Mouse (Mus musculus) layer of hippocampus, adult 2 months (tissue): ENCODE results near the gene Mark2. TPM values are rescaled to one million over a fixed set of nuclear protein-coding genes. Genes with fewer than 3 reads are reported as not detected.
"Not testable (repeated sequence)": the region's sequence is repeated elsewhere in the genome, so short reads cannot be mapped to it uniquely, and the experiment has no call there.

ENCODE experiments used
- DNase-seq, 2 experiments: peaks; one replicate each; pipeline ENCODE4 v3.0.0; 2022; ENCODE audit warnings: low spot score in 2 of 2
- H3K27ac ChIP-seq: fragments of 200-600 bp; 2 replicates; pipeline ENCODE4 v1.8.1; 2022
- H3K4me3 ChIP-seq: fragments of 200-600 bp; 2 replicates; pipeline ENCODE4 v1.8.1; 2022; ENCODE audit warnings: mild to moderate bottlenecking
- CTCF ChIP-seq: fragments of 200-600 bp; conservative IDR thresholded peaks from 2 replicates; pipeline ENCODE4 v1.8.1; 2022; ENCODE audit warnings: antibody characterized with exemption, mild to moderate bottlenecking, moderate library complexity
- long read RNA-seq, 2 experiments: library from polyadenylated mRNA; stranded (forward); transcript quantifications; one replicate each; pipeline ENCODE4 v2.0.0; 2021; ENCODE audit warnings: borderline mapping rate in 2 of 2
- total RNA-seq, 2 experiments: library from RNA; stranded (reverse); gene quantifications; 2 replicates each; pipeline ENCODE4 v1.2.3; 2021

The Mark2 gene
- 100 to 1,000 TPM; 119 to 127 TPM for total RNA-seq
- long read RNA-seq, experiment 1, full-length matches to known transcripts: 58 of 90 reads
- long read RNA-seq, experiment 1, partial matches to known transcripts: 6 of 90 reads
- long read RNA-seq, experiment 1, other reads (novel, unspliced or antisense): 26 of 90 reads
- long read RNA-seq, experiment 2, full-length matches to known transcripts: 118 of 150 reads
- long read RNA-seq, experiment 2, partial matches to known transcripts: 7 of 150 reads
- long read RNA-seq, experiment 2, other reads (novel, unspliced or antisense): 25 of 150 reads

GRCm38 (mm10) chr19:7341512-7342397 is at the start of gene Mark2:
Gene Mark2 (minus strand): TSS chr19:7341860.
- no peak for TF ChIP-seq CTCF
- peak; percentile 98 to 99 for DNase-seq
- H3K27ac ChIP-seq: peak within 1 kb of the TSS; percentile 95
- peak within 1 kb of the TSS; percentile 74 for H3K4me3 ChIP-seq

DNA sequence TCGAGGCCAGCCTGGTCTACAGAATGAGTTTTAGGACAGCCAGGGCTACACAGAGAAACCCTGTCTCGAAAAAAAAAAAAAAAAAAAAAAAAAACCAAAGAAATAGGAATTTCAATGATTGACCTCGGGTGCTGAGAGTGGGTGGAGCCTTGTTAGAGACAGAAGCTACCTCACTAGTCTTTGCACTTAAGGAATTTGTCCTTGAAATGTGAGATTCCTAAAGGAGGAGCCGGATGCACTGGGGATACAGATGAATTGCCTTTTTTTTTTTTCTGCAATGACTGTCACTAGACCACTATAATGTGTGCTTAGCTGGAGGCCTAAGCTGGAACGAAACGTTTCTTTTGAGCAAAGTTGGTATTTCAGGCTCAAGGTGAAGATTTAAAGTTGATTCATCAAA is 46.8 kb upstream of the Mark2 start:
- H3K4me3 ChIP-seq: no peak overlapping the region
- no peak for TF ChIP-seq CTCF
- no peak overlapping the region for H3K27ac ChIP-seq
- no peak for DNase-seq

- Histone ChIP-seq H3K4me3 (no peak overlapping the region), H3K27ac (no peak overlapping the region)
- no peak for TF ChIP-seq CTCF
- DNase-seq: no peak
Observed at GRCm38 (mm10) chr19:7386042-7386441, 44.4 kb upstream of the Mark2 start.

- Histone ChIP-seq H3K27ac (peak within 1 kb of the TSS; percentile 92), H3K4me3 (peak within 1 kb of the TSS; percentile 96)
- no peak for TF ChIP-seq CTCF
- peak; percentile 97 to 98 for DNase-seq
Observed at GRCm38 (mm10) chr19:7382903-7383865, 41.5 kb upstream of the Mark2 start, which contains the start of gene Spindoc. Gene Spindoc (minus strand): TSS chr19:7382994.

GRCm38 (mm10) chr19:7382248-7382902 is 40.7 kb upstream of the Mark2 start:
- peak overlapping the region; percentile 92 for H3K27ac ChIP-seq

GRCm38 (mm10) chr19:7381906-7382247 is 40.2 kb upstream of the Mark2 start:
- no peak for TF ChIP-seq CTCF
- Histone ChIP-seq H3K27ac (peak overlapping the region; percentile 92), H3K4me3 (peak overlapping the region; percentile 96)
- peak in 1 of 2 experiments; percentile 5 for DNase-seq

More at GRCm38 (mm10) chr19:7382248-7382902, 40.7 kb upstream of the Mark2 start:
- no peak for TF ChIP-seq CTCF
- DNase-seq: peak; percentile 32 to 47
- peak overlapping the region; percentile 96 for H3K4me3 ChIP-seq

- Histone ChIP-seq H3K4me3 (no peak overlapping the region), H3K27ac (no peak overlapping the region)
- no peak for TF ChIP-seq CTCF
- DNase-seq: no peak
Observed at GRCm38 (mm10) chr19:7377639-7378038, 36.0 kb upstream of the Mark2 start.

GRCm38 (mm10) chr19:7374491-7374890 is 32.8 kb upstream of the Mark2 start:
- H3K4me3 ChIP-seq: no peak overlapping the region
- H3K27ac ChIP-seq: no peak overlapping the region
- no peak for TF ChIP-seq CTCF
- DNase-seq: no peak

GRCm38 (mm10) chr19:7369469-7369868 is 27.8 kb upstream of the Mark2 start:
- not testable (repeated sequence) for DNase-seq, H3K4me3 ChIP-seq, H3K27ac ChIP-seq

GRCm38 (mm10) chr19:7353636-7354035 is 12.0 kb upstream of the Mark2 start:
- no peak for TF ChIP-seq CTCF
- Histone ChIP-seq H3K4me3 (no peak overlapping the region), H3K27ac (no peak overlapping the region)
- DNase-seq: no peak

- TF ChIP-seq CTCF: no peak
- no peak overlapping the region for H3K4me3 ChIP-seq
- H3K27ac ChIP-seq: no peak overlapping the region
- no peak for DNase-seq
Observed at GRCm38 (mm10) chr19:7352809-7353495, 11.3 kb upstream of the Mark2 start.
